Mouse (Mus musculus) cerebellum, adult 2 months (tissue): ENCODE data around the gene Evx1. TPM values are rescaled to one million over a fixed set of nuclear protein-coding genes. Genes with fewer than 3 reads are reported as not detected.
"Not testable (repeated sequence)": the region's sequence is repeated elsewhere in the genome, so short reads cannot be mapped to it uniquely, and the experiment has no call there.

Experiments
- DNase-seq, 2 experiments: peaks; one replicate each; pipeline ENCODE4 v3.0.0; 2021
- H3K27ac ChIP-seq: fragments of 200-500 bp; 2 replicates; pipeline ENCODE4 v1.5.1; 2012; ENCODE audit warnings: low read length, control low read depth, inconsistent platforms; ENCODE audit not compliant: insufficient read depth
- H3K27me3 ChIP-seq: fragments of 200-500 bp; 2 replicates; pipeline ENCODE4 v1.6.1; 2012; ENCODE audit warnings: inconsistent platforms, mild to moderate bottlenecking, low read length, moderate library complexity; ENCODE audit not compliant: control insufficient read depth, insufficient read depth
- H3K4me1 ChIP-seq: fragments of 200-500 bp; 2 replicates; pipeline ENCODE4 v1.6.1; 2011; ENCODE audit warnings: low read length; ENCODE audit not compliant: control insufficient read depth, insufficient read depth
- H3K4me3 ChIP-seq: fragments of 200-500 bp; replicated peaks from 2 replicates; pipeline ENCODE3; 2011; ENCODE audit warnings: mild to moderate bottlenecking, low read depth, low read length, control low read depth; ENCODE audit not compliant: insufficient read depth
- CTCF ChIP-seq: fragments of 200-500 bp; IDR thresholded peaks from 2 replicates; pipeline ENCODE4 v1.5.1; 2011; ENCODE audit warnings: low read depth, mild to moderate bottlenecking, control low read depth, low read length, moderate library complexity, borderline replicate concordance; ENCODE audit not compliant: insufficient read depth
- POLR2A ChIP-seq: fragments of 200-500 bp; IDR thresholded peaks from 2 replicates; pipeline ENCODE4 v1.6.1; 2011; ENCODE audit warnings: low read length, control low read depth, borderline replicate concordance; ENCODE audit not compliant: insufficient read depth
- WGBS: fragments of 180-500 bp; shearing (Covaris S2); methylation state at CpG from one replicate; pipeline ENCODE4 v1.1.7; 2018; 5-methylcytosine and 5-hydroxymethylcytosine counted together
- polyA plus RNA-seq: library from polyadenylated mRNA; depleted of rRNA; stranded (reverse); fragments of >200 nt; gene quantifications from 2 replicates; pipeline ENCODE4 v1.2.3, GENCODE M21; 2012; rRNA removed

Evx1 gene
- polyA plus RNA-seq, 1 experiment, result 0.84 TPM

GRCm38 (mm10) chr6:52320966-52321825 lies 7.9 kb downstream of the Evx1 start:
- DNase-seq, result no peak
- Histone ChIP-seq H3K4me1 (no peaks in the 10 kb centered on the region), H3K27me3 (peaks cover 13% of the 10 kb centered on the region; the same call in 1 of the 2 replicates), H3K4me3 (no peak overlapping the region), H3K27ac (no peak overlapping the region)
- 6% methylated on average over 12 of the region's 12 CpGs for WGBS
- TF ChIP-seq POLR2A, result no peak
- TF ChIP-seq CTCF, result no peak

DNA sequence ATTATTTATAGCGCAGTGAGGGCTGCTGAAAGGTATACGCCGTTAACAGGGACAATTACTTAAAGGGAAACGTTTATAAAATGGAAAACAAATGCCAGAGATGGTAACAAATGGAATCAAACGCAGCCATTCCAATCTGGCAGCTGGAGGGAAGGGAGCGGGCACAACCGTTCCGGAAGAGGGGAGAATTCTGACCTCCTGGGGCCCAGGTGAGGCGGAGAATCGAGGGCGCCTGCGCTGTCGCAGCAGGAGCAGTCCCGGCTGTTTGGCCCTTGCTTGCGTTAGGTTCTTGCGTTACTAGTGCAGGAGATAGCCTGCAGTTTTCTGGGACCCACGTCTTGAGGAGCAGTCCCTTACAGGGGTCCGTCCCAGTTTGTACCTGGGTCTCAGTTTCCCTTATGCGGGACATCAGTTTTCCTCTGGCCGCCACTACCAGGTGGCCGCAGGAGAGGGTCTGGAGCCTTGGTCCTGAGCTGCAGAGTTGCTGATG lies 8.6 kb downstream of the Evx1 start:
- DNase-seq, result no peak
- 3% methylated on average over 21 of the region's 21 CpGs for WGBS
- Histone ChIP-seq H3K27me3 (peaks cover 11% of the 10 kb centered on the region; the same call in 1 of the 2 replicates), H3K4me3 (no peak overlapping the region), H3K4me1 (no peaks in the 10 kb centered on the region), H3K27ac (no peak overlapping the region)
- TF ChIP-seq CTCF, result no peak
- TF ChIP-seq POLR2A, result no peak

GRCm38 (mm10) chr6:52322721-52323215 lies 9.5 kb downstream of the Evx1 start:
- TF ChIP-seq POLR2A, result no peak
- TF ChIP-seq CTCF, result no peak
- Histone ChIP-seq H3K27ac (no peak overlapping the region), H3K27me3 (peaks cover 11% of the 10 kb centered on the region; the same call in 1 of the 2 replicates), H3K4me3 (no peak overlapping the region), H3K4me1 (no peaks in the 10 kb centered on the region)
- DNase-seq, result no peak
- 3% methylated on average over 16 of the region's 16 CpGs for WGBS

DNA sequence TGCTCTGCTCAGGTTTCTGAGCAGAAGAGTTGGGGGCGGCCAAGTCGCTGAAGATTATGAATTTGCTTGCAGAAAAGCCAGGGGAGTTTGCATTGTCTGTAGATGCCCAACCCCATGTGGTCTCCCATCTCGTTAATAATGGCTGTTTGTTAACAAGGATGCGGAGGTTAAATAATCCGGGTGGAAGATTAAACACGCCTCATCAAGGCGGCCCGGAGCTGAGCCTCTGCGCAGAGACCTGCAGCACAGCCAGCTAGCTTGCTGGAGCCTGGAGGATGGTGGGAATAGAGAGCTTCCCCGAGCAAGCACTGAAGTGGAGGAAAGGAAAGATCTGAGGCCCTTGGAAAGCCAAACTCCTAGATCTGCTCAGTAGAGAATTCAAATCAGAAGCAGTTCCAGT lies 10.0 kb downstream of the Evx1 start:
- Histone ChIP-seq H3K27me3 (peaks cover 11% of the 10 kb centered on the region; the same call in 1 of the 2 replicates), H3K4me3 (no peak overlapping the region), H3K4me1 (no peaks in the 10 kb centered on the region), H3K27ac (no peak overlapping the region)
- no peak for DNase-seq
- TF ChIP-seq CTCF, result no peak
- TF ChIP-seq POLR2A, result no peak
- WGBS, result 8% methylated on average over 10 of the region's 10 CpGs

GRCm38 (mm10) chr6:52324061-52324460 lies 10.8 kb downstream of the Evx1 start:
- Histone ChIP-seq H3K27me3 (peaks cover 11% of the 10 kb centered on the region; the same call in 1 of the 2 replicates), H3K27ac (no peak overlapping the region), H3K4me3 (no peak overlapping the region), H3K4me1 (no peaks in the 10 kb centered on the region)
- WGBS, result 61% methylated on average over 3 of the region's 3 CpGs
- TF ChIP-seq POLR2A (no peak), CTCF (no peak)
- DNase-seq, result no peak

GRCm38 (mm10) chr6:52346816-52347215 lies 33.5 kb downstream of the Evx1 start:
- H3K4me1 ChIP-seq, H3K4me3 ChIP-seq, H3K27ac ChIP-seq, DNase-seq, H3K27me3 ChIP-seq: not testable (repeated sequence)
- 91% methylated on average over 16 of the region's 16 CpGs for WGBS

- H3K27ac ChIP-seq, result no peak overlapping the region
- H3K4me3 ChIP-seq, result no peak overlapping the region
- no peaks in the 10 kb centered on the region for H3K27me3 ChIP-seq
- no peaks in the 10 kb centered on the region for H3K4me1 ChIP-seq
- WGBS, result 63% methylated on average over 2 of the region's 2 CpGs
- DNase-seq, result no peak
- TF ChIP-seq POLR2A (no peak), CTCF (no peak)
These were observed 52.7 kb downstream of the Evx1 start for GRCm38 (mm10) chr6:52366021-52366420.

GRCm38 (mm10) chr6:52366533-52366932 lies 53.2 kb downstream of the Evx1 start:
- no peak for DNase-seq
- Histone ChIP-seq H3K27ac (no peak overlapping the region), H3K4me1 (no peaks in the 10 kb centered on the region), H3K27me3 (no peaks in the 10 kb centered on the region), H3K4me3 (no peak overlapping the region)
- TF ChIP-seq POLR2A, result no peak
- no peak for TF ChIP-seq CTCF
- 19% methylated on average over 11 of the region's 11 CpGs for WGBS

DNA sequence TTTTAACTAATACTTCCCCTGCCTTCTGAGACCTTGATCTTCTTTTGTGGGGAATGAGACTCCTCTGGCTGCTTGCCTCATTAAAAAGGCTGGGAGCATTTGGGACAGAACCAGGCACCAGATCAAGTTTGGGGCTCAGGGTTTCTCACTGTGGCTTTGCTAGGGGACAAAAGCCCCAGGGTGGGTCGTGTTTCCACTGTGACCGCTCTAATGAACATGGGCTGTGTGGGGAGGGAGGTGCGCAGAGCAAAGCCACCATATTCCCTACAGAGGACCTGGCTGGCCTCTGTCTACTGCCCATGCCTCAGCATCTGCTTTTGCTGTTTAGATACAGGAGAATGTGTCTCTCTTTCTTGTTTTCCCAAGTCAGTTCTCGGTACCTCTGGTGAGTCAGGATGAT lies 53.8 kb downstream of the Evx1 start:
- no peak overlapping the region for H3K27ac ChIP-seq
- no peak for DNase-seq
- TF ChIP-seq POLR2A (no peak), CTCF (no peak)
- no peaks in the 10 kb centered on the region for H3K27me3 ChIP-seq
- 55% methylated on average over 4 of the region's 4 CpGs for whole genome bisulfite sequencing
- no peaks in the 10 kb centered on the region for H3K4me1 ChIP-seq
- H3K4me3 ChIP-seq, result no peak overlapping the region

Other genes starting within 250 kb of the Evx1 start
- 0.65 and 0.80 TPM in 2 replicates for gene Hoxa1, start 155.2 kb upstream of the Evx1 start, polyA plus RNA-seq
- gene Hoxa2, start 148.7 kb upstream of the Evx1 start, polyA plus RNA-seq, result 1.8 and 2.8 TPM in 2 replicates
- 0.16 and 0.18 TPM in 2 replicates for gene 5730596B20Rik, start 136.0 kb upstream of the Evx1 start, polyA plus RNA-seq
- 4.1 and 5.1 TPM in 2 replicates for gene Hoxa4, start 121.7 kb upstream of the Evx1 start, polyA plus RNA-seq
- gene Hoxa5, start 108.9 kb upstream of the Evx1 start, polyA plus RNA-seq, result 4.6 and 6.0 TPM in 2 replicates
- gene Hoxa6, start 104.8 kb upstream of the Evx1 start, polyA plus RNA-seq, result 0.13 and 0.46 TPM in 2 replicates
- 2.1 and 2.2 TPM in 2 replicates for gene Hoxa3, start 100.2 kb upstream of the Evx1 start, polyA plus RNA-seq
- not detected in 2 replicates for gene Gm28308, start 100.2 kb upstream of the Evx1 start, polyA plus RNA-seq
- gene Hoxa7, start 91.6 kb upstream of the Evx1 start, polyA plus RNA-seq, result 0.07 and 0.16 TPM in 2 replicates
- not detected in 2 replicates for gene Hoxa9, start 82.4 kb upstream of the Evx1 start, polyA plus RNA-seq
- not detected in 2 replicates for gene Hoxa10, start 72.6 kb upstream of the Evx1 start, polyA plus RNA-seq
- not detected in 2 replicates for gene Hoxa11, start 67.7 kb upstream of the Evx1 start, polyA plus RNA-seq
- not detected in 2 replicates for gene Hoxa13, start 52.6 kb upstream of the Evx1 start, polyA plus RNA-seq